Mouse (Mus musculus) heart, embryonic 16.5 days (tissue): Measurements from ENCODE around the gene Atp13a2. TPM values are rescaled to one million over a fixed set of nuclear protein-coding genes. Genes with fewer than 3 reads are reported as not detected.
A peak's percentile ranks its signal among the peaks of the same experiment; 100 is the strongest.

Source experiments
- ATAC-seq: fragments of 200-750 bp; cut with Nextera tagmentation; replicated peaks from 2 replicates; pipeline ENCODE4 v1.8.0; 2017; ENCODE audit warnings: moderate number of reproducible peaks; ENCODE audit not compliant: insufficient read depth, low FRiP score; ENCODE audit errors: extremely low read depth
- H3K27ac ChIP-seq: fragments of 300-500 bp; sonication (generic); 2 replicates; pipeline ENCODE4 v1.5.1; 2014; ENCODE audit warnings: mild to moderate bottlenecking, low read length, control low read depth, moderate library complexity
- H3K27me3 ChIP-seq: fragments of 300-500 bp; sonication (generic); 2 replicates; pipeline ENCODE4 v1.6.1; 2014; ENCODE audit warnings: low read length, mixed read lengths; ENCODE audit not compliant: control insufficient read depth, insufficient read depth
- H3K36me3 ChIP-seq: fragments of 300-500 bp; sonication (generic); 2 replicates; pipeline ENCODE4 v1.6.1; 2014; ENCODE audit not compliant: control insufficient read depth, insufficient read depth
- H3K4me1 ChIP-seq: fragments of 300-500 bp; sonication (generic); 2 replicates; pipeline ENCODE4 v1.6.1; 2014; ENCODE audit warnings: low read length, mixed read lengths; ENCODE audit not compliant: control insufficient read depth, insufficient read depth
- H3K4me2 ChIP-seq: fragments of 300-500 bp; sonication (generic); 2 replicates; pipeline ENCODE4 v1.6.1; 2014; ENCODE audit warnings: low read depth, mild to moderate bottlenecking, control low read depth, low read length
- H3K4me3 ChIP-seq: fragments of 300-500 bp; sonication (generic); 2 replicates; pipeline ENCODE4 v1.5.1; 2014; ENCODE audit warnings: mild to moderate bottlenecking, control low read depth, low read length
- H3K9ac ChIP-seq: fragments of 300-500 bp; sonication (generic); 2 replicates; pipeline ENCODE4 v1.6.1; 2014; ENCODE audit warnings: low read length, control low read depth
- H3K9me3 ChIP-seq: fragments of 300-500 bp; sonication (generic); replicated peaks from 2 replicates; pipeline ENCODE4 v1.6.1; 2016; ENCODE audit warnings: low read length; ENCODE audit not compliant: control insufficient read depth
- WGBS: fragments of 180-500 bp; shearing (Covaris S2); extraction: QIAGEN DNeasy Blood & Tissue Kit; methylation state at CpG from one replicate; pipeline ENCODE4 v1.1.7; 2014; 5-methylcytosine and 5-hydroxymethylcytosine counted together
- polyA plus RNA-seq: library from polyadenylated mRNA; unstranded; fragments of >200 nt; fragmentation: Nextera tagmentation; extraction: Ambion mirVana; gene quantifications from 2 replicates; pipeline ENCODE4 v1.2.1, GENCODE M21; 2015

The Atp13a2 gene
- polyA plus RNA-seq, 1 experiment from 2014 or later = 28.9 TPM

DNA sequence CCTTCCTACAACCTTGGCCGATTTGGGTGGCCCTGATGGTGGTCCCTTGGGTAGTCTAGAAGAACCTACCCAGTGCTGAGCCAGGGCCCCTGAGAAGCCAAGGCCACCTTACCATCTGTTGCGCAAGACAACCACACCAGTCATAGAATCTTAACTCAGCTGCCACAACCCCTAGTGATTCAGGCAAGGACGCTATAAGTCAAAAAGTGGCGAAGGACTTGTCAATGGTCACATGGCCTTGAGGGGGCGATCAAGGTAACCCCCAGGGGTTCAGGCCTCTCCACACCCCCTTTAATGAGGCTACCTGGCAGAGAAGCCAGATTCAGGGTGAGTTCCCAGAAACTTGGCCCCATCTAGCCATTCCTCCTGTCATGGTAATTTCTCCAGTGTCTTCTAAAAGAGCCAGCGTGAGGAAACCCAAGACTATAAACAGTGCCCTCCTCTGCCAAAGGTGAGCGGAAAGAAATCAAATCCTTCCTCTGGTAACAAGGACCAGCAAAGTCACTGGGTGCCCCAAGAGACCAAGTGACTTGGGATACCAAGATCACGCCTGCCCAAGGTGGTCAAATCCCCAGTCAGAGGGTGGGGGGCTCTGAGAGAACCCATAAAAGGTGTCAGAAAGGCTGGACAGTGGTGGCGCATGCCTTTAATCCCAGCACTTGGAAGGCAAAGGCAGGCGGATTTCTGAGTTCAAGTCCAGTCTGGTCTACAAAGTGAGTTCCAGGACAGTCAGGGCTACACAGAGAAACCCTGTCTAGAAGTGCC is 26.8 kb upstream of the Atp13a2 start:
- no peak overlapping the region for H3K4me3 ChIP-seq
- H3K36me3 ChIP-seq = no peaks in the 10 kb centered on the region
- H3K27me3 ChIP-seq = no peaks in the 10 kb centered on the region
- peaks cover 38% of the 10 kb centered on the region for H3K4me1 ChIP-seq
- peak overlapping the region; percentile 69; the same call in 1 of the 2 replicates for H3K4me2 ChIP-seq
- WGBS = 74% methylated on average over 10 of the region's 10 CpGs
- no peak overlapping the region for H3K27ac ChIP-seq
- ATAC-seq = no peak
- no peak overlapping the region; the same call in 1 of the 2 replicates for H3K9ac ChIP-seq
- H3K9me3 ChIP-seq = no peaks in the 10 kb centered on the region

DNA sequence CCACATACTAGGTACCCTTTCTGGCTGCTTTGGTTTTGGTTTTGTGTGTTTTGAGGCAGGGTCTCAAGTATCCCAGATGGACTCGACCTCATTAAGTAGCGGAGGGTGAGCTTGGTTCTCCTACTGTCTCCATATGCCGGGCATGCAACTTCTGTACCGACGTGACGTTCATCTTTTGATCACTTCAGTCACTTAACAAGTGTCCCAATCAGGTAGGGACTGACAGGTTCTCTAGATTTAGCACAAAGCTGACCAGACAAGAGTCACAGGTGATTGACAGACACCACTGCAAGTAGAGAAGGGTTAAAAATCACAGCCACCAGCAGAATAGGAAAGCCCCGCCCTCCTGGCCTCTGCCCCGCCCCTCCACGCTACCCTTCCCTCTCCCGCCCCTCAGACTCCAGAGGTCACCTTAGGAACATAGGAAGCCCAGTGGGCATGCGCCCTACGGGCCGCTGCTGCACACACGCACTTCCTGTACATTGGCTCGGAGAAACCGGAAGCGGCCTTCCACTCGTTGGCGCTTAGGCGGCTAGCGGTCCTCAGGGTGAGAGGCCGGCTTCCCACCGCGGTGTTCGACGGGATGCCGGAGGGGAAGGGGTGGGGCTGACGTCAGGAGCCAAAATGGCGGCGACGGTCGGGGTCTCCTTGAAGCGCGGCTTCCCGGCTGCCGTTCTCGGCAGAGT is 25.7 kb upstream of the Atp13a2 start, which contains the start of gene Sdhb:
Gene Sdhb, plus strand, starts transcription at position 423 of the 686 bp plus-strand sequence.
- Histone ChIP-seq H3K27ac (peak within 1 kb of the TSS; percentile 90), H3K9ac (peak within 1 kb of the TSS; percentile 98), H3K27me3 (no peaks in the 10 kb centered on the region), H3K36me3 (no peaks in the 10 kb centered on the region), H3K4me3 (peak within 1 kb of the TSS; percentile 96), H3K4me1 (peaks cover 38% of the 10 kb centered on the region), H3K4me2 (peak within 1 kb of the TSS; percentile 83), H3K9me3 (no peaks in the 10 kb centered on the region)
- peak; percentile 95 for ATAC-seq
- 3% methylated on average over 37 of the region's 37 CpGs for WGBS

DNA sequence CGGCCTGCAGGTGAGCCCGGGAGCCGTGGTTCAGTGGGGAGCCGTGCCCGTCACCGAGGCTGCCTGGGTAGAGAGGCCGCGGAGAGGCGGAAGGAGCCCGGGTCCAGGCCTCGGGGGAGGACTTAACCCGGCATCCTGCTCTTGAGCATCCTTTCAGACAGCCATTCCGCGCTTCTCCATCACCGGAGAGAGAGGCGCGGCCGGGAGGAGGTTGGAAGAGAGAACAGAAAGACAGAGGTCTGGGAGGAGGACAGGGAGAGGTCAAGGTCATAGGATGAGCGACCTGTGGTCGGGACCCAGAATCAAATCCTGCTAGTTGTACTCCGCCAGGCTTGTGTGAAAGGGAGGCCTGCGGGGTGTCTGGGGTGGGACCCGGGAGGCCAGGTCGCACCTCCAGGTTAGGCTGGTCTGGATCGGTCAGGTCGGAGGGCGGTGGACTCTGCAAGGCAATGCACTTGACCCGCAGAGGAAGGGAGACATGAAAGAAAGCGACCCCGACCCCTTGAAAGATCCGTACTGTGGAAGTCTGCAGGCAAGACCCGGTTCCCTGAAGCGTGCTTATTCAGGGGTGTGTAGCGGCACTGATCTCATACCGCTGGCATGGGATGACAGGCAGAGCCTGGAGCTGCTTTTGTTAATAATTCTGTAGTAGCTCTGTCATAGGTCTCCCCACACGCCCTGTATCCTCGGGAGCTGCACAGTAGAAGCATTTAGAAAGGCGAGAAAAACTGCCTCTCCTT is 25.0 kb upstream of the Atp13a2 start:
- Histone ChIP-seq H3K36me3 (peaks cover 2% of the 10 kb centered on the region; the same call in 1 of the 2 replicates), H3K27me3 (no peaks in the 10 kb centered on the region), H3K4me3 (peak overlapping the region; percentile 96), H3K27ac (peak overlapping the region; percentile 90), H3K9me3 (no peaks in the 10 kb centered on the region), H3K4me1 (peaks cover 38% of the 10 kb centered on the region), H3K4me2 (peak overlapping the region; percentile 83), H3K9ac (peak overlapping the region; percentile 98)
- under 1% methylated on average over 38 of the region's 38 CpGs for WGBS
- peak; percentile 30 for ATAC-seq

DNA sequence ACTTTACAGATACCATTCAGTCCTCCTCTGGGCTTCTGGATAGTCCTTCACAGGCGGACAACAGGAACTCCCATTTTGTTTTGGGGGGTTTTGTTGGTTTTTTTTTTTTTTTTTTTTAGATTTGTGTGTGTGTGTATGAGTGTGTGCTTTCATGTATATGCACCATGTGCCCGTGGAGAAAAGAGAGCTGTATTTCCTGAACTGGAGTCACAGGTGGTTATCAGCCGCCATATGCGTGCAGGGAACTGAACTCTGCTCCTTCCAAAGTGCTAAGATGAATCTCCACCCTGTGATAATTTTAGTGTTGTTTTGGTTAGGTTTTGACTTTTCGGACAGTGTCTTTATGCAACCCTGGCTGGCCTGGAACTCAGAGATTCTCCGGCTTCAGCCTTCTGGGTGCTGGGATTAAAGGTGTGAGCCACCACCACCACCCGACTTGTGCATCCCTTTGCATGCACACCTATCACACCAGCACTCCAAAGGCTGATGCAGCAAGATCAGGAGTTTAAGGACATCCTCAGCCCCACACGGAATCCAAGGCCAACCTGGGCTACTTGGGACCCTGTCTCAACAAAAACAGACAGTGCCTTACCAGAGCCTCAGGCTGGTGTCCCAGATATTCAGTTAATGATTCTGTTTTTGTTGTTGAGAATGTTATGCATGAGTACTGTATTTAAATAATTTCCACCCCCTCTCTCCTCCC is 24.3 kb upstream of the Atp13a2 start:
- peak overlapping the region; percentile 90 for H3K27ac ChIP-seq
- H3K4me1 ChIP-seq = peaks cover 34% of the 10 kb centered on the region

DNA sequence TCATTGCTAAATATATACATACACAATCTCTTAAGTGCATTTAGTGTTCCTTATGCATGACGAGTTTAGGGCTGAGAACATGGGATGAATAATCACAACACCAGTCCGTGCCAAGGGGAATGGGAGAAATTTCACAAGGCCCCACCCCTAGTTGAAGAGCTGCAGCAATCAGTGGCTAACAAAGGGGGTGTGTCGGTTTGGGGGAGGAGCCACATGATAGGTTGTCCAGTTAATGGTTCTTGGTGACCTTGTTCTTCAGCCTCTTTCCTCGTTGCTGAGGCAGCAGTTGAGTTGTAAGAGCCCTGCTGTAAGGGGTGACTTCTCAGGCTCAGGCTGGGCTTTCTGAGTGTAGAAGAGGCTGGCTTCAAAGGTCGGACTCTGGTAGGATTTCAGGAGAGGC is 23.7 kb upstream of the Atp13a2 start:
- H3K4me3 ChIP-seq = peak overlapping the region; percentile 96
- no peaks in the 10 kb centered on the region for H3K27me3 ChIP-seq
- peak overlapping the region; percentile 18; the same call in 1 of the 2 replicates for H3K9ac ChIP-seq
- no peaks in the 10 kb centered on the region for H3K9me3 ChIP-seq
- no peak for ATAC-seq
- H3K4me1 ChIP-seq = peaks cover 29% of the 10 kb centered on the region
- H3K27ac ChIP-seq = peak overlapping the region; percentile 90
- 31% methylated on average over 5 of the region's 5 CpGs for WGBS
- H3K4me2 ChIP-seq = peak overlapping the region; percentile 83
- peaks cover 8% of the 10 kb centered on the region; the same call in 1 of the 2 replicates for H3K36me3 ChIP-seq

More for the DNA sequence above, 24.3 kb upstream of the Atp13a2 start:
- H3K9me3 ChIP-seq = no peaks in the 10 kb centered on the region
- peak overlapping the region; percentile 83 for H3K4me2 ChIP-seq
- ATAC-seq = no peak
- H3K9ac ChIP-seq = peak overlapping the region; percentile 98
- H3K4me3 ChIP-seq = peak overlapping the region; percentile 96
- WGBS = 60% methylated on average over 8 of the region's 8 CpGs
- no peaks in the 10 kb centered on the region for H3K27me3 ChIP-seq
- H3K36me3 ChIP-seq = peaks cover 5% of the 10 kb centered on the region; the same call in 1 of the 2 replicates

DNA sequence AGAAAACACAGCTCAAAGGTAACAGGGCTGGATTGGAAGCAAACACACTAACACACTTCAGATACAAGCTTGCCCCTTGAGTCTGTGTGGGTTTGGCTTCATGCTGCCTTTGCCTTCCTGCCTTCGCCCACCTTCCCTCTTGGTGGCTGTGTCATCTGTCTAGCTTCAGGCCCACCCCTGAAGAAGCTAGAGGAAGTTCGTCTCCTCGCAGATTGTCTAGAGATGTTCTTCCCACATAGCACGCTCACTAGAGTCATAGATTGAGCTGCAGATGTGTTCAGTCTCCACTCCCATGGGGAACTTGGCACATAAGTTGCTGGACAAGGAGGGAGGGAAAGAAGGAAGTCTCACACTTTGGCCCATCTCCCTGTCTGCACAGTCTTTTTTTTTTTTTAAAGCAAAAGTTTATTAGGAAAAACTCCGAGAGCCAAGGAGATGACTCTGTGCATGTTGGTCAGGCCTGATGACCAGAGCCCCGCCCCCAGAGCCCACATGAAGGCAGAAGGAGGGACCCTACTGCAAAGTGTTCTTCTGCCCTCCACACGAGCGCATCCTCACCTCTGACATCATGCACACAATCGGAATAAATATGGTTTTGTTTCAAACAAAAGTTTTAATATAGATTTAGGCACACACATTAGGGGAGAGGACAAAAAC is 22.6 kb upstream of the Atp13a2 start:
- H3K9me3 ChIP-seq = no peaks in the 10 kb centered on the region
- H3K4me1 ChIP-seq = peaks cover 26% of the 10 kb centered on the region
- ATAC-seq = no peak
- H3K36me3 ChIP-seq = peaks cover 15% of the 10 kb centered on the region
- no peaks in the 10 kb centered on the region for H3K27me3 ChIP-seq
- H3K4me2 ChIP-seq = no peak overlapping the region
- H3K4me3 ChIP-seq = no peak overlapping the region
- WGBS = 75% methylated on average over 9 of the region's 9 CpGs
- H3K9ac ChIP-seq = no peak overlapping the region; the same call in 1 of the 2 replicates
- 0 out of 2 replicates have a peak overlapping the region, but pooled peaks have one; percentile 1 for H3K27ac ChIP-seq

DNA sequence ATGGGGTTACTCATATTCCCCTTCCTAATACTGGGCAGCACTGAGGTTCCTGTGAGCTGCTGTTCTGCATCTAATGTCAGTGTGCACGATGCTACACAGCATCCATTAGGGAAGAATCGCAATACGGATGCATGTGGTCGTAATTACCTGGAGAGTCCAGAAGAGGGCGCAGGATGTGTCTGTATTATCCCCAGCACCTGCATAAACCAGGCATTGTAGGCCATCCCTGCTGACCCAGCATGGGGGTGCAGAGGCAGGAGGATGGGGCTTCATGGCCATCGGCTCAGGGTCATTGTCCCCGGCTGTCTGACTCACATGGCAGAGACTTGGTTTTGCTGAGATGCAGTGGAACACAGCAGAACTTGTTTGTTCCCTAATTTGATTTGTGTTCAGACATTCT is 22.1 kb upstream of the Atp13a2 start:
- Histone ChIP-seq H3K27me3 (no peaks in the 10 kb centered on the region), H3K36me3 (peaks cover 15% of the 10 kb centered on the region), H3K9me3 (no peaks in the 10 kb centered on the region), H3K4me2 (no peak overlapping the region), H3K9ac (no peak overlapping the region), H3K4me1 (peaks cover 26% of the 10 kb centered on the region), H3K4me3 (no peak overlapping the region), H3K27ac (no peak overlapping the region)
- ATAC-seq = no peak
- 23% methylated on average over 7 of the region's 7 CpGs for WGBS
